Mouse (Mus musculus) right cerebral cortex, postnatal 14 days (tissue): ENCODE results near the gene Med21.
A peak's percentile ranks its signal among the peaks of the same experiment; 100 is the strongest.

Source experiments
- DNase-seq: peaks from one replicate; pipeline ENCODE4 v3.0.0; 2022

Gene Med21

DNA sequence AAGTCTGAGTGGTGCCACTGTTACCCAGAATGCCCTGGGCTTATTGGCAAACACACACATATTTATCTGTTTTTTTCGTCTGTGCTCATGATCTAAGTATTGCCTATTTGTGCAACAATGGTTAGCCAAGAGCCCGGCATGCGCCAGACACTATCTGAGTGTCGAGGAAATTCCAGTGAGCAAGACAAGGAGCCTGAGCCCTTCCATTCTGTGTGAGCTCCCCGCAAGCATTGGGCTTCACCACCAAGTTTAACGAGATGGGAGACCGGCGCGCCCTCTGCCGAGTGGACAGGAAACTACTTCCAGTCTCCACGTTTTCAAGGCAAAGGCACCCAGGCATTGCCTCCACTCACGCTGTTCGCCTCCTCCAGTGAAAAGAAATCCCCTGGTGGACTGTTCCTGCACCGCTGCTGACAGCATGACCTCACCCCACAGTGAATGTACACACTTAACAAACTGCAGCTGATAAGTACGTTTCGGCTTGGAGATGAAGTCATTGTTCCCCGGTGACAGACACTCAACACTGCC lies 43.5 kb downstream of the Med21 start:
- DNase-seq = peak; percentile 22

DNA sequence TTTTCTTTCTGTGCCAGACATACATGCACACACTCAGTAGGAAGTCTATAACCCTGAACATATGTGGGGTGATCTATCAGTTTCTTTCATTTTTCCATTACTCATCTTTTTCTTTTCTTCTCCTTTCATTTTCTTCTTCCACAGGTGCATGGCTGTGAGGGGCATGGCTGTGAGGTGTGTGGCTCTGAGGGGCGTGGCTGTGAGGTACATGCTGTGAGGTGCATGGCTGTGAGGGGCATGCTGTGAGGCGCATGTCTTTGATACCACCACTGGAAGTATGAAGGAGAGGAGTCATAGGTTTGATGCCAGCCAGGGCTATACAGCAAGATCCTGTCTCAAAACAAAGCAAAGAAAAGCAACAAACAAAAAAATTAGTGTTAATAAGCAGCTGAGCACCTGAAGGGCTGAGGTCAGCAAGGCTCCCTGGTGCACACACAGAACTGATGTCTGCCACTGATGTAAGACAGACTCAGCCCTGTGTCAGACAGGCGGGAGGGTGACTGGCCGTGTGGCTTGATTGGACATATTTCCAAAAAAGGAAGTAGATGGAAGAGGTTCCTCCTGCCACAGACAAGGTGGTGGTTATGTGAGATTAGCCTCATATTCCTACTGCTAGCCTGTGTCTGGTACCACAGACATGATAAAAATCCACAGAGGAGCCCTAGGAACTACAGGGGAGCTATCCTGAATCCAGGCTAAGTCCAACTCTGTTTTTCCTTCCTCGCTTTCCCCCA lies 44.3 kb downstream of the Med21 start:
- DNase-seq = no peak

DNA sequence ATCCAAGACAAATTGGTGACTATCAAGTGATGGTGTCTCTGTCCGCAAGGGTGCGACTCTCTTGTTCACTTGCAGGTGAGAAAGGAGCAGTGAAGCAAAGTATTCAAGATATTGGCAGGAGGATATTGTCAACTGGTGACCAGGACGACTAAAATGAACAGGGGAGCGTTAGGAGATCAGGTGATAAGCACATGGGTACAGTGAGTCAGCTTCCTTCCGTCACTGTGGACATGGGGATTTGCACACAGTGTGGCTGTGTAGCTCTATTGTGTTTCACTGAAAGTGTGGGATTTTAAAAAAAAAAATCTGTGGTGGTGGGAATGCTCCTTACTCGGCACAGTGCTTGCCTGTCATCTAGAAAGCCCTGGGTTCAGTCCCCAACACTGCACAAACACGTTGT lies 45.7 kb downstream of the Med21 start:
- DNase-seq = no peak

DNA sequence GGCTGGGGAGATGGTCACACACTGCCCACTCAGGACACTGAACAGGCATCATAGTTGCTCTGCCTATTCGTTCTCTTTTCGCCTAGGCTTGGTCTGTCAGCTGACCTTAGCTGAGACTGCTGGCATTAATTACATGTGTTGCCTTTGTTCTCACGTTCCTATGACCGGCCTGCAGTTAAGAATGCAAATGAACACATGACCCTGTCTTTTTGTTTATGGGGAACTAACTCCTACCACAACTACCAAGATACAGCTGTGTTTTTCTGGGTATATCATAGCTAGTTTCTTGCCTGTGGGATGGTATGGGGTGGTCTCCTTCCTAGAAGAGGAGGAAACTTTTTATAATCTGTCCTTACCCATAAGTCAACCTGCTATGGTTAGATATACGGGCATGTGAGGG lies 46.5 kb downstream of the Med21 start:
- DNase-seq = no peak

DNA sequence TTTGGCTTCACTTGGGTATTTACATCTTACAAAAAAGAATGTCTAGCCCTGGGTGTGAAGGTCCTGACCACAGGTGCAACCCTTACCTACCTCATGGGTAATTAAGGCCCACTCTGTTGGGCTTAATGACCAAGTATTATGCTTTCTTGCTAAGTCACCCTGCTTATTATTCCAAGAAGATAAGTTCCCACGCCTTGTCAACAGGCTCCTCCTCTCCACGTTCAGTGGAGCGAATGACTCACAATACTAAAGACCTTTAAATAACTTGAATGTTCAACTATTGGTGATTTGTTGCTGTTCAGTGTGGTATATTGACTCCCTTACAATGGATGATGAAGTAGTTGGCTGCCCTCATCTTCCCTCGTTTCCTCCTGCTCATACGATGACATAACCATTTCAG lies 55.4 kb downstream of the Med21 start:
- no peak for DNase-seq

DNA sequence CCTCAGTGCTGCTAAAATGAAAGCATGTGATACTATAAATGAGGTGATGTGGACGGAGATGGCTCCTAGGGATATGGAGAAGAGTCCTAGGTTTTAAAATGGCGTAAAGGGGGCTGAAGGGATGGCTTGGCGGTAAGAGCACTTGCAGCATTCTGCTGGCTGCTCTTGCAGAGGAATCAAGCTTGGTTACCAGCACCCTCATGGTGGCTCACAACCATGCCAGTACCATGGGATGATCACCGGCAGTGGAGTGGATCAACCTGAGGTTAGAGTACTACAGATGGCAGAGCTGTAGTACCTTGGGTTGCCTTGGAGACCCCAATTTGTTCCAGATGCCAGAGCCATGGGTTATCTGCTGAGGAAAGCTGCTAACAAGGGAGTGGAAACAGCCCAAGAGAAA lies 56.0 kb downstream of the Med21 start:
- DNase-seq = no peak
